Mouse (Mus musculus): ENCODE measurements at regions not wholly inside any gene's neighbourhood (a gene's known extent, or its start where the extent isn't known, plus 50 kb on each side); places are given as distances from the start of the nearest gene placed in this dataset.

GRCm38 (mm10) chr2:149512870-149513269 is 108.0 kb downstream of the Cst10 start:
- TF ChIP-seq EP300 (IDR thresholded peaks at IDR 0.05; ENCODE audit: low read depth), result no peak
- no peak for TF ChIP-seq CTCF (IDR thresholded peaks at IDR 0.05; ENCODE audit: low read depth)
